12 mouse cellular contexts compared by ENCODE assay signal in the genomic region with DNA sequence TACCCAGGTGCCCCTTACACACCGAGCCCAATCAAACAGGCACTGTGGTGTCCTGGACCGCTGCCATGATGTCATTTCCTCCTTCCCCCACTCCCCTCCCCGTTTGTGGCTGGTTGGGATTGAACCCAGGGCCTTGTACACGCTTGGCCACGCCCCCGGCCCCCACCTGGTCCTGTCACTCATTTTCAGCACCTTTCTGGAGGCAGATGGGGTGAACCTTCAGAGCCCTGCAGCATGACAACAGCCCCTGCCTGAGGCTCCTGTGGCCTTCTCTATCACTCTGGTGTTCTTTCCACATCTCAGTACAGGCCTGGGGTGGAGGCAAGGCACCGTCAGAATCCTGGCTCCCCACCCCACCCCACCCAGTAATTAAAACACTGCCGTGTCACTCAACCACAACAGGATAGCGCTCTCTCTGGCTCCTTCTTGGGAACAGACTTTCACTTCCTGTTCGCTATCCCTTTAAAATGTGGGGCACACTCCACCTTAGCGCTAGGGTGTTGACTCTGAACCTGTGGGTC. TPM values are rescaled to one million over a fixed set of nuclear protein-coding genes. Genes with fewer than 3 reads are reported as not detected.
A peak's percentile ranks its signal among the peaks of the same experiment; 100 is the strongest.
DNase-seq lines count a peak whose midpoint lies in the region; ATAC-seq lines count a peak whose summit lies in the region.
"Had no signal": no experiment of that assay in that cellular context is flagged by ENCODE, and none has a peak within 500 bp of the region (broad histone marks: within the 10 kb centered on the region; RNA-seq: fewer than 3 reads in every experiment).

No protein-coding gene starts in this region.

- H3K9ac ChIP-seq in intestine, embryonic 16.5 days (ENCODE audit: low read depth, low read length): no peak overlapping the region
- H3K9ac ChIP-seq in midbrain, embryonic 14.5 days (replicated peaks; ENCODE audit: low read length): no peak overlapping the region
- H3K9ac ChIP-seq: embryonic facial prominence, embryonic 15.5 days had no signal

- ATAC-seq in intestine, embryonic 16.5 days: 0 out of 2 replicates have a peak, but pooled peaks have one; percentile 29
- ATAC-seq in monocyte, adult 5-6 weeks (replicated peaks; ENCODE audit: insufficient number of reproducible peaks, low FRiP score, low TSS enrichment, poor library complexity, severe bottlenecking): peak; percentile 30
- no peak for ATAC-seq in midbrain, embryonic 14.5 days (ENCODE audit: low FRiP score, low TSS enrichment)
- ATAC-seq: Patski had no signal

- H3K36me3 ChIP-seq in intestine, embryonic 16.5 days (ENCODE audit: control insufficient read depth, insufficient read depth, low read length): no peaks in the 10 kb centered on the region
- H3K36me3 ChIP-seq in midbrain, embryonic 14.5 days (ENCODE audit: control insufficient read depth, insufficient read depth, low read length): peaks cover 3% of the 10 kb centered on the region; the same call in 1 of the 2 replicates

- peaks cover 36% of the 10 kb centered on the region for H3K4me1 ChIP-seq in intestine, embryonic 16.5 days (ENCODE audit: control insufficient read depth, insufficient read depth, low read length)
- H3K4me1 ChIP-seq in midbrain, embryonic 14.5 days (ENCODE audit: control insufficient read depth, insufficient read depth, low read length): peaks cover 13% of the 10 kb centered on the region; the same call in 1 of the 2 replicates

- H3K4me2 ChIP-seq in intestine, embryonic 16.5 days (ENCODE audit: low read depth, low read length): no peak overlapping the region
- no peak overlapping the region for H3K4me2 ChIP-seq in midbrain, embryonic 14.5 days (ENCODE audit: low read length)
- H3K4me2 ChIP-seq: embryonic facial prominence, embryonic 15.5 days had no signal

- H3K4me3 ChIP-seq in intestine, embryonic 16.5 days (ENCODE audit: low read length): no peak overlapping the region
- no peak overlapping the region for H3K4me3 ChIP-seq in midbrain, embryonic 14.5 days (replicated peaks; ENCODE audit: low read depth, low read length)
- H3K4me3 ChIP-seq: embryonic facial prominence, embryonic 15.5 days; left cerebral cortex, adult 2 months had no signal

- H3K27ac ChIP-seq in intestine, embryonic 16.5 days (ENCODE audit: low read length): no peak overlapping the region
- H3K27ac ChIP-seq in midbrain, embryonic 14.5 days (replicated peaks; ENCODE audit: low read depth, low read length): no peak overlapping the region
- H3K27ac ChIP-seq: embryonic facial prominence, embryonic 15.5 days; left cerebral cortex, adult 2 months; macrophage had no signal

- DNase-seq in spleen, adult 12 weeks (ENCODE audit: low spot score): peak; percentile 21
- DNase-seq in spleen, postnatal 14 days (ENCODE audit: low spot score in 2 of 2): no peak
- no peak for DNase-seq in layer of hippocampus, adult 8-10 months (ENCODE audit: low spot score in 2 of 2)
- DNase-seq in embryo, embryonic 10.5 days (ENCODE audit: low spot score): no peak
- DNase-seq in midbrain, embryonic 14.5 days: no peak

- WGBS in intestine, embryonic 16.5 days: 70% methylated on average over 11 of the region's 11 CpGs
- 89% methylated on average over 11 of the region's 11 CpGs for WGBS in midbrain, embryonic 14.5 days

- H3K9me3 ChIP-seq in intestine, embryonic 16.5 days (ENCODE audit: control insufficient read depth, low read length): no peaks in the 10 kb centered on the region
- H3K9me3 ChIP-seq in midbrain, embryonic 14.5 days (ENCODE audit: control insufficient read depth, low read length): no peaks in the 10 kb centered on the region
- H3K9me3 ChIP-seq: embryonic facial prominence, embryonic 15.5 days had no signal

- no peaks in the 10 kb centered on the region for H3K27me3 ChIP-seq in intestine, embryonic 16.5 days (replicated peaks; ENCODE audit: control insufficient read depth, insufficient read depth, low read length)
- H3K27me3 ChIP-seq in midbrain, embryonic 14.5 days (ENCODE audit: control insufficient read depth, insufficient read depth, low read length): no peaks in the 10 kb centered on the region
- H3K27me3 ChIP-seq: embryonic facial prominence, embryonic 15.5 days; Patski had no signal

RNA-seq across cellular contexts. Expression of a gene that starts 11.6 kb away (rescaled TPM):
- 21.4 and 23.9 TPM in 2 replicates for polyA plus RNA-seq in intestine, embryonic 16.5 days (2015; fragmentation: Nextera tagmentation; extraction: Ambion mirVana)
- total RNA-seq in monocyte, adult 5-6 weeks (2017): 8.1 to 8.8 TPM (median 8.5 TPM) in 3 replicates
- 10 to 100 TPM; 38.2 to 43.8 (median 41.1) TPM for total RNA-seq in layer of hippocampus, adult 8-10 months (2022)
- polyA plus RNA-seq in midbrain, embryonic 14.5 days (2014; fragmentation: Nextera tagmentation; extraction: Ambion mirVana): 10.4 and 12.2 TPM in 2 replicates

RNA-seq across cellular contexts. Expression of a gene that starts 12.0 kb away (rescaled TPM):
- polyA plus RNA-seq in intestine, embryonic 16.5 days (2015; fragmentation: Nextera tagmentation; extraction: Ambion mirVana): 0.17 and 0.27 TPM in 2 replicates
- 0.57 TPM in 1 of 3 replicates, not detected in the others for total RNA-seq in monocyte, adult 5-6 weeks (2017)
- 1 to 10 TPM; 1.2 to 1.6 (median 1.5) TPM for total RNA-seq in layer of hippocampus, adult 8-10 months (2022)
- polyA plus RNA-seq in midbrain, embryonic 14.5 days (2014; fragmentation: Nextera tagmentation; extraction: Ambion mirVana): 1.4 and 1.7 TPM in 2 replicates

RNA-seq across cellular contexts. Expression of a gene that starts 35.5 kb away (rescaled TPM):
- 12.7 and 12.8 TPM in 2 replicates for polyA plus RNA-seq in intestine, embryonic 16.5 days (2015; fragmentation: Nextera tagmentation; extraction: Ambion mirVana)
- 0.43 to 4.0 TPM (median 1.1 TPM) in 3 replicates for total RNA-seq in monocyte, adult 5-6 weeks (2017)
- total RNA-seq in layer of hippocampus, adult 8-10 months (2022): 10 to 100 TPM; 22.1 to 27.3 (median 24.7) TPM
- polyA plus RNA-seq in midbrain, embryonic 14.5 days (2014; fragmentation: Nextera tagmentation; extraction: Ambion mirVana): 20.6 and 25.5 TPM in 2 replicates

RNA-seq across cellular contexts. Expression of a gene that starts 35.7 kb away (rescaled TPM):
- 50.8 and 51.4 TPM in 2 replicates for polyA plus RNA-seq in intestine, embryonic 16.5 days (2015; fragmentation: Nextera tagmentation; extraction: Ambion mirVana)
- 42.2 to 59.5 TPM (median 55.9 TPM) in 3 replicates for total RNA-seq in monocyte, adult 5-6 weeks (2017)
- 10 to 100 TPM; 32.8 to 37.1 (median 35.7) TPM for total RNA-seq in layer of hippocampus, adult 8-10 months (2022)
- 29.4 and 31.9 TPM in 2 replicates for polyA plus RNA-seq in midbrain, embryonic 14.5 days (2014; fragmentation: Nextera tagmentation; extraction: Ambion mirVana)

RNA-seq across cellular contexts. Expression of a gene that starts 57.2 kb away (rescaled TPM):
- polyA plus RNA-seq in intestine, embryonic 16.5 days (2015; fragmentation: Nextera tagmentation; extraction: Ambion mirVana): 0.24 TPM in 1 of 2 replicates, not detected in the other
- total RNA-seq in monocyte, adult 5-6 weeks (2017): not detected in 3 replicates
- total RNA-seq in layer of hippocampus, adult 8-10 months (2022): under 1 TPM in 2 of 4 experiments, not detected in 2; 0.50 to 0.56 TPM
- 0.32 TPM in 1 of 2 replicates, not detected in the other for polyA plus RNA-seq in midbrain, embryonic 14.5 days (2014; fragmentation: Nextera tagmentation; extraction: Ambion mirVana)
- total RNA-seq: gastrocnemius, postnatal 4 days had no signal
- polyA plus RNA-seq: macrophage had no signal
